Mouse (Mus musculus) C2C12 (cell line): ENCODE data around the gene Slc12a8.

Experiments used
- CTCF ChIP-seq: IDR thresholded peaks from one replicate; pipeline ENCODE4 v1.5.1; 2011; ENCODE audit not compliant: control insufficient read depth, insufficient read depth, insufficient read length
- MAX ChIP-seq: IDR thresholded peaks from one replicate; pipeline ENCODE4 v1.6.1; 2011; ENCODE audit warnings: mild to moderate bottlenecking, control low read depth

GRCm38 (mm10) chr16:33701872-33702271 lies 184.7 kb downstream of the Slc12a8 start:
- no peak for TF ChIP-seq MAX
- TF ChIP-seq CTCF: no peak
